Mouse (Mus musculus): ENCODE measurements around the gene Ltc4s.

GRCm38 (mm10) chr11:50256615-50257014, 18.2 kb upstream of the Ltc4s start:
- TF ChIP-seq POLR2A (IDR thresholded peaks at IDR 0.05; ENCODE audit: borderline replicate concordance, low read depth, low read length) (no peak), CTCF (IDR thresholded peaks at IDR 0.05; ENCODE audit: low read depth, low read length) (no peak)
